ENCODE assay signal across 8 mouse cellular contexts in the genomic region with DNA sequence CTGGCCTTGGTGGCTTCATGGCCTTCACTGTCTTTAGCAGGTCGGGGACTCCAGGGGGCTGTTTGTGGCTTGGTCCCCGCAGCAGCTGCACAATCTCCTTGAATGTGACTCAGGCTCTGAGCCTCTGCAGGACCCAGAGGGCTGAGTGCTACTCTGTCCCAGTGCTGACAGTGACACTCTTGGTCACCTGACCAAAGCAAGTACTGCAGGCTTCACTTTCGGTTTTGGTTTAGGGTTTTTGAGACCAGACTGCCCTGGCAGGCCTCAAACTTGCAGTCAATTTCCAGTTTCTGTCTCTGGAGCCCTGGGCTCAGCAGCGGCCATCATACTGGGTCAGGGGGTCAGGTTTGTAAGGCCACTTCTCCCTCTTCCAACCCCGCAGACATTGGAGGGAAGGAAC. TPM values are rescaled to one million over a fixed set of nuclear protein-coding genes. Genes with fewer than 3 reads are reported as not detected.
DNase-seq lines count a peak whose midpoint lies in the region; ATAC-seq and TF ChIP-seq lines count a peak whose summit lies in the region.

No protein-coding gene starts in this region.

- peak overlapping the region; percentile 80 for H3K27ac ChIP-seq in bone marrow, adult 2 months (ENCODE audit: control insufficient read depth, insufficient read depth, low read depth, low read length, poor library complexity)
- no peak overlapping the region for H3K27ac ChIP-seq in liver, embryonic 14.5 days
- H3K27ac ChIP-seq in spleen, adult 2 months (ENCODE audit: insufficient read depth, low read length), result peak overlapping the region; percentile 84

- peak overlapping the region; percentile 48 for H3K4me3 ChIP-seq in bone marrow, adult 2 months (replicated peaks; ENCODE audit: control insufficient read depth, low read depth, low read length)
- peak overlapping the region in 1 of 2 experiments; percentile 21; a peak in 1 of 4 replicates for H3K4me3 ChIP-seq in liver, embryonic 14.5 days (ENCODE audit: insufficient read depth in 1 of 2, low read depth in 2 of 2, low read length in 2 of 2)
- no peak overlapping the region; the same call in 1 of the 2 replicates for H3K4me3 ChIP-seq in spleen, adult 2 months (ENCODE audit: extremely low read depth, insufficient read depth, insufficient read length)

- H3K9ac ChIP-seq in liver, embryonic 14.5 days (replicated peaks), result no peak overlapping the region

- no peaks in the 10 kb centered on the region for H3K36me3 ChIP-seq in liver, embryonic 14.5 days (replicated peaks; ENCODE audit: control insufficient read depth, insufficient read depth, low read depth)
- no peaks in the 10 kb centered on the region for H3K36me3 ChIP-seq in spleen, adult 2 months (ENCODE audit: control insufficient read depth, insufficient read depth, low read length)

- peak; percentile 60 to 67 for DNase-seq in heart, postnatal 36 days
- peak in 2 of 3 experiments; percentile 31 to 49 for DNase-seq in liver, embryonic 14.5 days (ENCODE audit: low read depth in 3 of 3, low spot score in 3 of 3)
- peak; percentile 56 to 81 for DNase-seq in spleen, adult 2 months (ENCODE audit: low read depth in 1 of 2, low spot score in 2 of 2)
- no peak for DNase-seq in cerebellum, adult 9-11 months
- DNase-seq in embryo, embryonic 9.5 days (ENCODE audit: extremely low spot score), result no peak
- DNase-seq in layer of hippocampus, adult 18-20 months (ENCODE audit: low spot score in 2 of 2), result no peak

- ATAC-seq in CD4-positive, CD25-positive, alpha-beta regulatory T cell, adult 4 months, result peak; percentile 99
- ATAC-seq in liver, embryonic 14.5 days (ENCODE audit: insufficient read depth), result peak; percentile 67

- WGBS in bone marrow, adult 2 months, result under 1% methylated on average over 5 of the region's 5 CpGs
- WGBS in liver, embryonic 14.5 days (ENCODE audit: insufficient replicate concordance), result 5% methylated on average over 5 of the region's 5 CpGs
- 2% methylated on average over 5 of the region's 5 CpGs for WGBS in spleen, adult 2 months

- H3K4me2 ChIP-seq in liver, embryonic 14.5 days (ENCODE audit: low read depth), result peak overlapping the region; percentile 46

- intact Hi-C loops in heart, postnatal 36 days (cut with DNase I), result loop anchor here (5.0 kb wide), 1 partner anchor 59 kb away; no protein-coding TSS in a partner anchor

- no peak for TF ChIP-seq EP300 in liver, embryonic 14.5 days (IDR thresholded peaks at IDR 0.05; ENCODE audit: low read depth)

- no peak for TF ChIP-seq POLR2A in bone marrow, adult 2 months (IDR thresholded peaks at IDR 0.05; ENCODE audit: borderline replicate concordance, control insufficient read depth, low read depth, low read length)
- no peak; the same call in 1 of the 2 replicates for TF ChIP-seq POLR2A in spleen, adult 2 months (IDR thresholded peaks at IDR 0.05; ENCODE audit: low read depth, low read length)

- no peak for TF ChIP-seq CTCF in bone marrow, adult 2 months (IDR thresholded peaks at IDR 0.05; ENCODE audit: control insufficient read depth, insufficient read depth, low read length)
- no peak for TF ChIP-seq CTCF in liver, embryonic 14.5 days (IDR thresholded peaks at IDR 0.05; ENCODE audit: low read depth)
- no peak for TF ChIP-seq CTCF in spleen, adult 2 months (IDR thresholded peaks at IDR 0.05; ENCODE audit: extremely low read depth, insufficient read depth, insufficient read length, insufficient replicate concordance)

- H3K27me3 ChIP-seq in liver, embryonic 14.5 days (ENCODE audit: control insufficient read depth, insufficient read depth, low read length), result no peaks in the 10 kb centered on the region
- no peaks in the 10 kb centered on the region for H3K27me3 ChIP-seq in spleen, adult 2 months (ENCODE audit: control insufficient read depth, insufficient read depth, low read length)

- H3K4me1 ChIP-seq in bone marrow, adult 2 months (ENCODE audit: control insufficient read depth, insufficient read depth, low read length), result peaks cover 3% of the 10 kb centered on the region; the same call in 1 of the 2 replicates
- 0 out of 4 replicates have a peak, but pooled peaks cover 0 to 4% of the 10 kb centered on the region in 2 experiments for H3K4me1 ChIP-seq in liver, embryonic 14.5 days (replicated peaks; ENCODE audit: control insufficient read depth in 2 of 2, insufficient read depth in 2 of 2, low read length in 1 of 2)
- peaks cover 8% of the 10 kb centered on the region; the same call in 1 of the 2 replicates for H3K4me1 ChIP-seq in spleen, adult 2 months (ENCODE audit: control insufficient read depth, insufficient read depth, insufficient read length)

- no peaks in the 10 kb centered on the region for H3K9me3 ChIP-seq in liver, embryonic 14.5 days (ENCODE audit: control insufficient read depth, low read length)

RNA-seq across cellular contexts. Expression of gene Tmem189, which starts 8.3 kb away (rescaled TPM):
- 10 to 100 TPM; 12.2 to 16.0 TPM for polyA plus RNA-seq in CD4-positive, CD25-positive, alpha-beta regulatory T cell, adult 4 months (2017; shearing (Covaris generic))
- 20.8 and 36.2 TPM in 2 replicates for polyA plus RNA-seq in bone marrow, adult 2 months (2011; ENCODE audit: insufficient read depth, insufficient read length, low replicate concordance, missing spikeins)
- total RNA-seq in heart, postnatal 36 days (2021), result 10 to 100 TPM; 26.6 to 29.9 TPM
- 14.6 and 15.1 TPM in 2 replicates for polyA plus RNA-seq in liver, embryonic 14.5 days (2012; rRNA removed)
- 12.3 and 12.4 TPM in 2 replicates for polyA plus RNA-seq in liver, embryonic 14.5 days (2014; fragmentation: Nextera tagmentation; extraction: Ambion mirVana)
- polyA plus RNA-seq in spleen, adult 2 months (2012; rRNA removed), result 90.7 and 126 TPM in 2 replicates
- total RNA-seq in layer of hippocampus, adult 18-20 months (2021), result 10 to 100 TPM; 46.7 TPM

RNA-seq across cellular contexts. Expression of gene Cebpb, which starts 9.2 kb away (rescaled TPM):
- 1 to 10 TPM in 1 of 2 experiments, under 1 TPM in 1; 0.70 to 2.7 TPM for polyA plus RNA-seq in CD4-positive, CD25-positive, alpha-beta regulatory T cell, adult 4 months (2017; shearing (Covaris generic))
- polyA plus RNA-seq in bone marrow, adult 2 months (2011; ENCODE audit: insufficient read depth, insufficient read length, low replicate concordance, missing spikeins), result 13.0 and 19.5 TPM in 2 replicates
- 100 to 1,000 TPM in 1 of 2 experiments, 10 to 100 TPM in 1; 93.7 to 108 TPM for total RNA-seq in heart, postnatal 36 days (2021)
- 5.4 and 17.2 TPM in 2 replicates for polyA plus RNA-seq in liver, embryonic 14.5 days (2012; rRNA removed)
- polyA plus RNA-seq in liver, embryonic 14.5 days (2014; fragmentation: Nextera tagmentation; extraction: Ambion mirVana), result 12.8 and 13.2 TPM in 2 replicates
- 68.5 and 161 TPM in 2 replicates for polyA plus RNA-seq in spleen, adult 2 months (2012; rRNA removed)
- 10 to 100 TPM; 41.9 to 43.2 TPM for total RNA-seq in layer of hippocampus, adult 18-20 months (2021)

RNA-seq across cellular contexts. Expression of gene Gm20431, which starts 36.6 kb away (rescaled TPM):
- polyA plus RNA-seq in CD4-positive, CD25-positive, alpha-beta regulatory T cell, adult 4 months (2017; shearing (Covaris generic)), result not detected
- not detected in 2 replicates for polyA plus RNA-seq in bone marrow, adult 2 months (2011; ENCODE audit: insufficient read depth, insufficient read length, low replicate concordance, missing spikeins)
- total RNA-seq in heart, postnatal 36 days (2021), result 10 to 100 TPM; 14.0 to 20.7 TPM
- polyA plus RNA-seq in liver, embryonic 14.5 days (2012; rRNA removed), result not detected in 2 replicates
- 0.96 and 2.1 TPM in 2 replicates for polyA plus RNA-seq in liver, embryonic 14.5 days (2014; fragmentation: Nextera tagmentation; extraction: Ambion mirVana)
- polyA plus RNA-seq in spleen, adult 2 months (2012; rRNA removed), result 13.2 TPM in 1 of 2 replicates, not detected in the other
- total RNA-seq in layer of hippocampus, adult 18-20 months (2021), result 10 to 100 TPM; 36.7 to 39.9 TPM

Comparison
In these comparisons a context has a peak if more than half of its experiments do, and no peak if none do; other contexts are left out.
1. DNase-seq: peak in heart, postnatal 36 days (2 of 2), liver, embryonic 14.5 days (2 of 3) and spleen, adult 2 months (2 of 2); none in cerebellum, adult 9-11 months (single experiment), embryo, embryonic 9.5 days (single experiment) and layer of hippocampus, adult 18-20 months (0 of 2).